Mouse (Mus musculus): ENCODE data around the gene Prr5l. TPM values are rescaled to one million over a fixed set of nuclear protein-coding genes. Genes with fewer than 3 reads are reported as not detected.

Gene Prr5l
- polyA plus RNA-seq, 2 experiments = 16.4 to 27.3 TPM

GRCm38 (mm10) chr2:101762405-101762804 lies 120.4 kb downstream of the Prr5l start:
- ATAC-seq (ENCODE audit: low FRiP score, low read depth) = peak; percentile 58
- no peak overlapping the region for H3K4me3 ChIP-seq (replicated peaks; ENCODE audit: low read length)
- peak overlapping the region; percentile 62; the same call in 1 of the 2 replicates for H3K27ac ChIP-seq (replicated peaks; ENCODE audit: low read depth, low read length)
- no peaks in the 10 kb centered on the region for H3K9me3 ChIP-seq (ENCODE audit: control insufficient read depth, low read length)
- H3K36me3 ChIP-seq (ENCODE audit: control insufficient read depth, insufficient read depth, low read length) = peaks cover 3% of the 10 kb centered on the region; the same call in 1 of the 2 replicates
- H3K9ac ChIP-seq (ENCODE audit: low read depth, low read length, severe bottlenecking) = no peak overlapping the region
- no peak for TF ChIP-seq POLR2A (IDR thresholded peaks at IDR 0.05; ENCODE audit: borderline replicate concordance, extremely low read depth, insufficient read depth, insufficient read length)
- H3K4me2 ChIP-seq (replicated peaks; ENCODE audit: low read depth, low read length, severe bottlenecking) = no peak overlapping the region
- peaks cover 6% of the 10 kb centered on the region; the same call in 1 of the 2 replicates for H3K4me1 ChIP-seq (ENCODE audit: control insufficient read depth, insufficient read depth, low read length)
- H3K27me3 ChIP-seq (ENCODE audit: control insufficient read depth, insufficient read depth, low read length) = no peaks in the 10 kb centered on the region
- DNase-seq (ENCODE audit: low spot score) = peak; percentile 30
- WGBS = 60% methylated on average over 10 of the region's 10 CpGs

GRCm38 (mm10) chr2:101761898-101762297 lies 120.9 kb downstream of the Prr5l start:
- Histone ChIP-seq H3K4me2 (replicated peaks; ENCODE audit: low read depth, low read length, severe bottlenecking) (no peak overlapping the region), H3K4me1 (ENCODE audit: control insufficient read depth, insufficient read depth, low read length) (peaks cover 6% of the 10 kb centered on the region; the same call in 1 of the 2 replicates), H3K27ac (replicated peaks; ENCODE audit: low read depth, low read length) (no peak overlapping the region), H3K36me3 (ENCODE audit: control insufficient read depth, insufficient read depth, low read length) (peaks cover 3% of the 10 kb centered on the region; the same call in 1 of the 2 replicates), H3K27me3 (ENCODE audit: control insufficient read depth, insufficient read depth, low read length) (no peaks in the 10 kb centered on the region), H3K9me3 (ENCODE audit: control insufficient read depth, low read length) (no peaks in the 10 kb centered on the region), H3K4me3 (replicated peaks; ENCODE audit: low read length) (no peak overlapping the region), H3K9ac (ENCODE audit: low read depth, low read length, severe bottlenecking) (no peak overlapping the region)
- WGBS = 96% methylated on average over 1 of the region's 1 CpGs
- DNase-seq (ENCODE audit: low spot score) (no peak), ATAC-seq (ENCODE audit: low FRiP score, low read depth) (no peak)
- no peak for TF ChIP-seq POLR2A (IDR thresholded peaks at IDR 0.05; ENCODE audit: borderline replicate concordance, extremely low read depth, insufficient read depth, insufficient read length)

- DNase-seq (ENCODE audit: low spot score) (peak; percentile 63), ATAC-seq (ENCODE audit: low FRiP score, low read depth) (0 out of 2 replicates have a peak, but pooled peaks have one; percentile 54)
- no peak overlapping the region for H3K4me2 ChIP-seq (replicated peaks; ENCODE audit: low read depth, low read length, severe bottlenecking)
- H3K9ac ChIP-seq (ENCODE audit: low read depth, low read length, severe bottlenecking) = no peak overlapping the region
- H3K4me3 ChIP-seq (replicated peaks; ENCODE audit: low read length) = no peak overlapping the region
- peaks cover 12% of the 10 kb centered on the region; the same call in 1 of the 2 replicates for H3K4me1 ChIP-seq (ENCODE audit: control insufficient read depth, insufficient read depth, low read length)
- 39% methylated on average over 9 of the region's 9 CpGs for WGBS
- H3K36me3 ChIP-seq (ENCODE audit: control insufficient read depth, insufficient read depth, low read length) = peaks cover 3% of the 10 kb centered on the region; the same call in 1 of the 2 replicates
- no peaks in the 10 kb centered on the region for H3K27me3 ChIP-seq (ENCODE audit: control insufficient read depth, insufficient read depth, low read length)
- no peak for TF ChIP-seq POLR2A (IDR thresholded peaks at IDR 0.05; ENCODE audit: borderline replicate concordance, extremely low read depth, insufficient read depth, insufficient read length)
- no peaks in the 10 kb centered on the region for H3K9me3 ChIP-seq (ENCODE audit: control insufficient read depth, low read length)
- H3K27ac ChIP-seq (replicated peaks; ENCODE audit: low read depth, low read length) = no peak overlapping the region
Observed at GRCm38 (mm10) chr2:101759523-101760277, 123.1 kb downstream of the Prr5l start.

GRCm38 (mm10) chr2:101757806-101758205 lies 125.0 kb downstream of the Prr5l start:
- H3K27ac ChIP-seq (replicated peaks; ENCODE audit: low read depth, low read length) = no peak overlapping the region
- H3K4me1 ChIP-seq (ENCODE audit: control insufficient read depth, insufficient read depth, low read length) = 0 out of 2 replicates have a peak, but pooled peaks cover 9% of the 10 kb centered on the region
- H3K9ac ChIP-seq (ENCODE audit: low read depth, low read length, severe bottlenecking) = no peak overlapping the region
- no peak overlapping the region for H3K4me3 ChIP-seq (replicated peaks; ENCODE audit: low read length)
- 95% methylated on average over 1 of the region's 1 CpGs for WGBS
- ATAC-seq (ENCODE audit: low FRiP score, low read depth) (no peak), DNase-seq (ENCODE audit: low spot score) (no peak)
- peaks cover 3% of the 10 kb centered on the region; the same call in 1 of the 2 replicates for H3K36me3 ChIP-seq (ENCODE audit: control insufficient read depth, insufficient read depth, low read length)
- TF ChIP-seq POLR2A (IDR thresholded peaks at IDR 0.05; ENCODE audit: borderline replicate concordance, extremely low read depth, insufficient read depth, insufficient read length) = no peak
- no peaks in the 10 kb centered on the region for H3K9me3 ChIP-seq (ENCODE audit: control insufficient read depth, low read length)
- H3K27me3 ChIP-seq (ENCODE audit: control insufficient read depth, insufficient read depth, low read length) = no peaks in the 10 kb centered on the region
- no peak overlapping the region for H3K4me2 ChIP-seq (replicated peaks; ENCODE audit: low read depth, low read length, severe bottlenecking)

GRCm38 (mm10) chr2:101756069-101756753 lies 126.6 kb downstream of the Prr5l start:
- Histone ChIP-seq H3K9me3 (ENCODE audit: control insufficient read depth, low read length) (no peaks in the 10 kb centered on the region), H3K4me3 (replicated peaks; ENCODE audit: low read length) (no peak overlapping the region), H3K36me3 (ENCODE audit: control insufficient read depth, insufficient read depth, low read length) (peaks cover 3% of the 10 kb centered on the region; the same call in 1 of the 2 replicates), H3K9ac (ENCODE audit: low read depth, low read length, severe bottlenecking) (no peak overlapping the region), H3K4me2 (replicated peaks; ENCODE audit: low read depth, low read length, severe bottlenecking) (no peak overlapping the region), H3K4me1 (ENCODE audit: control insufficient read depth, insufficient read depth, low read length) (peaks cover 24% of the 10 kb centered on the region), H3K27ac (replicated peaks; ENCODE audit: low read depth, low read length) (no peak overlapping the region), H3K27me3 (ENCODE audit: control insufficient read depth, insufficient read depth, low read length) (no peaks in the 10 kb centered on the region)
- ATAC-seq (ENCODE audit: low FRiP score, low read depth) (no peak), DNase-seq (ENCODE audit: low spot score) (no peak)
- TF ChIP-seq POLR2A (IDR thresholded peaks at IDR 0.05; ENCODE audit: borderline replicate concordance, extremely low read depth, insufficient read depth, insufficient read length) = no peak
- 42% methylated on average over 7 of the region's 7 CpGs for WGBS

Measured in limb, embryonic 14.5 days (tissue).